Mouse (Mus musculus) Muller cell, postnatal 12 days (primary cell): ENCODE measurements around the gene Pask.

ENCODE experiments used
- DNase-seq: peaks from one replicate; pipeline ENCODE4 v3.0.0-alpha.2; 2015; ENCODE audit errors: inconsistent ontology term

The Pask gene

DNA sequence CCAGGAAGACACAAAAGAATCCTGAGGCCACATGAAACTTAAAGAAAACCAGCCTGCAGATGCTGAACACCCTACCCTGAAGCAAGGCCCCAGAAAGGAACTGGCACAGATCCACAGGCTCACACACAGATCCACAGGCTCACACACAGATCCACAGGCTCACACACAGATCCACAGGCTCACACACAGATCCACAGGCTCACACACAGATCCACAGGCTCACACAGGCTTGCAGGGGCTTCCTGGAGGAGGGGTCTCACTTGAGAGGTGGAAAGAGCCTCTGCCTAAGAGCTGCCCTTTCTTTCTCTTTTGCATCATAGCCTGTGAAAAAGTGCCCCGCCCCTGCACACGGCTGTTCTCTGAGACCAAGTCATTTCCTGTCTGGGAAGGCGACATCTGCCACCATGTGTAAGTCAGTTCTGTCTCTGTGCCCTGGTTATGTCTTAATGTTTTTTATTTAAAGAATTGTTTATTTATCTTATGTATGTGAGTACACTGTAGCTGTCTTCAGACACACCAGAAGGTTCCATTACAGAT lies 53.5 kb downstream of the Pask start:
- no peak for DNase-seq

DNA sequence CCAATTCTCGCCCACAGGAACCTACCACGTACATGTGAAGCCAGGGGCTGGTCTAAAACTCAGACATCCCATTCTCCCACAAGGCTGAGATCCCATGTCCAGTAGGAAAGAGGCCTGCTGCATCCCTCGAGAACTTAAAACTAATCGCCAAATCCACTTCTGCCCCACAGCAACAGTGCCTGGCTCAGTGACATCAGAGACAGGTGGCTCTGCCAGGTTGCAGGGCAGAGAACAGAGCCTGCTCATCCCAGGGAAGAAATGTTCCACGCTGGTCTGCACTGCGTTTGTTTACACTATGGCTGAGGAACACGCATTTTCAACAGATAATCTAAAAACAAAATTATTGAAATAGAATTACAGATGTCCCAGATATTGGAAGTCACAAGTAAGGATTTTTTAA lies 66.2 kb downstream of the Pask start:
- DNase-seq = no peak

DNA sequence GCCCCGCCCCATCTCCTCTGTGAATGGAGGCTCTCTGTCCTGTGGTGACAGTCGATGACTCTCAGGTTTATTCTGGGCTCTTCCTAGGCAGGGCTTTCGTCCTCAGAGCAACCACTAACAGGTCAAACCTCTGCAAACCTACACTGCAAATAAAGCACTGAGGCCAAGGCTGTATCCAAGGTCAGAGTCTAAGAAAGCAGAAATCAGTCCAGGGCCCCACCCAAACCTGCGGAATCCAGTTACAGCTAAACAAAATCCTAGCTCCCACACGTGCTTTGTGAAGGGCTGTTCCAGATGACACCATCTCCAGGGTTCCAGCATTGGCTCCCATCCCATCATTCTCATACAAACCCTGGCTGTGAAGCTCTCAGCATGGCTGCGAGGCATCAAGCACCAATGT lies 67.7 kb downstream of the Pask start:
- DNase-seq = no peak

DNA sequence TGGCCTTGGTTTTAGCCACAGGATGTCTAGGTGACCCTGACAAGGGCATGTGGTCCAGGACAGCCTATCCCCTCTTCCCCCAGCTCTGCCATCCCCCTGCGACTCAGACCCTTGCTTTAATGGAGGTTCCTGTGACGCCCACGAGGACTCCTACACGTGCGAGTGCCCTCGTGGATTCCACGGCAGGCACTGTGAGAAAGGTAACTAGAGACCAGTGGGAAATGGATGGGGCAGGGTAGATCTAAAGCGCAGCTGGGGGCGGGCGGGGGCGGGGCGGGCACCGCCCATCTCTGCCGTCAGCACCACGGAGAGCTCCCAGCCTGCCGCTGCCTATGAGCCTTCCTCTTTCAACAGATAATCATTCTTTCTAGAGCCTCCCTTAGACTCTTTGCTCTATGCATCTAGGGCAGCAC lies 70.9 kb downstream of the Pask start:
- DNase-seq = peak; percentile 46

DNA sequence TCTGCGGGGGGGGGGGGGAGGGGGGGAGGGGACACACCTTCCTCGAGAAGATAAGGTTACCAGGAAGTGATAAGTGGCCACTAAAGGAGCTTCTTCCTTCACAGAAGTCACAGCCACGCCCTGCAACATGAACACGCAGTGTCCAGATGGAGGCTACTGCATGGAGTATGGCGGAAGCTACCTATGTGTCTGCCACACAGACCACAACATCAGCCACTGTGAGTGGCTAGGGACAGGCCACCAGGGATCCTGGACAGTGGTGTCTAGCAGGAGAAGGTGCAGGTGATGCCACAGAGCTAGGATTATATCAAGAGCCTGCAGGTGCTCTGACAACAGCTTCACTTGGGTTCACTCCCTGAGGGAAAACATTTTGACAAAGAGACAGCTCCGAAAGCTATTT lies 71.5 kb downstream of the Pask start:
- DNase-seq = no peak

DNA sequence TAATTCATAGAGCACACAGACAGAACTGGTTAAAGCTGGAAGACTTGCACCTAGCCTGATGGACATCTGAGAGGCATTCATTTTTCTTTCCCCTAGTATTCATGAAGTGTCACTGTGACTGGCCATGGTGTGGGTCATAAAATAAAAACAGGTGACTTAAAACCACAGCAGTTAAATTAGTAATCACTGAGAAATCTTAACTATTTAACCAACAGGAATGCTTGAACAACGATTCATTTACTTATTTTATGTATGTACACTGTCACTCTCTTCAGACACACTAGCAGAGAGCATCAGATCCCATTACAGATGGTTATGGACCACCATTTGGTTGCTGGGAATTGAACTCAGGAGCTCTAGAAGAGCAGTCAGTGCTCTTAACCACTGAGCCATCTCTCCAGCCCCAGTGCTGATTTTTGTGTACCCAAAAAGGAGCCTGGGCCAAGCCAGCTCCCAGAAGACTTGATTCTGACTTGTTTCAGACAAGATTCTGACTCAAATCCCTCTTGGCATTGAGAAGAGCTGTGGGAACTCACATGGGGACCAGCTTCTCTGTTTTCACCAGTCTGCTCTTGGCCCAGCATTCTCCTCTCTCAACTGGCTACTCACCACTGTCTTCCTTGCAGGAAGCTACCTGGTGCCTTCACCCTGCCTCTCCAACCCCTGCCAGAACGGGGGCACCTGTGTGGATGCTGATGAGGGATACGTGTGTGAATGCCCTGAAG lies 72.6 kb downstream of the Pask start:
- no peak for DNase-seq

DNA sequence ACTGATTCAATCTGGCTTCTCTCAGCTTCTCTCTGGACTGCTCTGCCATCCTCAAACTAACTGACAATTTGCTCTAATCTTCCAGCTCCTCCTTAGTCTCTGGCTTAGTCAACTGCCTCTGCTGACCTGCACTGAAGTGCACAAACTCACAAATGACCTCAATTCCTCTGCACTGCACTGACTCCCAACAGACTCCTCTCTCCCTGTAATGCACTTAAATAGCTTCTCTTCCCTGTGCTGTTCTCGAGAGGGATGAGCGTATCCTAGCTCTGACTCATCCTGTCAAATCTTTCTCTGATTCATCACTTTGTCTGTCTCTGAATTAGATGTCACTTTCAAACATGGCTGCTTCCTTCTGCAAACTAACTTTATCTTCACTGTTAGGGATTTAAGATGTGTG lies 75.0 kb downstream of the Pask start:
- DNase-seq = no peak

DNA sequence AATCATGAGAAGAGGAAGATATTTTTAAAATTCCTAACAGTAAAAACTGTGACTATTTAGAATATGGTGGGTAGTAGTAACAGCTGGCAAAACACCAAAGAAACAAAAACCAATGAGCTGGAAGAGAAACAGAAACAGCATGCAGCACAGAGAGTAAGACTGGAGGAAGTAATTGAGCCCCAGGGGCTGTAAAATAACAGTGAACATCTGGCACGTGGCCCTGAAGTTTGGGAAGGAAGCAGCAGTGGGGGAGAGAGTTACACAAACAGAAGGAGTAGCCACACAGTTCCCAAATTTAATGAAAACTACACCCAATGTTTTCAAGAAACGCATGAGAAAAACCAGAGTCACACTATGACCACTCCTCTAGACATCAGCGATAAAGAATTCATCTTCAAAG lies 76.1 kb downstream of the Pask start:
- no peak for DNase-seq
